In genomic region chr12:109038179-109038819, GRCm38 (mm10) we compare ENCODE assay signal across 14 mouse cellular contexts. TPM values are rescaled to one million over a fixed set of nuclear protein-coding genes. Genes with fewer than 3 reads are reported as not detected.
A peak's percentile ranks its signal among the peaks of the same experiment; 100 is the strongest.
DNase-seq lines count a peak whose midpoint lies in the region; ATAC-seq lines count a peak whose summit lies in the region.
"Had no signal": no experiment of that assay in that cellular context is flagged by ENCODE, and none has a peak within 500 bp of the region (broad histone marks: within the 10 kb centered on the region; RNA-seq: fewer than 3 reads in every experiment).

No protein-coding gene starts in this region.

- H3K9ac ChIP-seq in forebrain, embryonic 15.5 days (replicated peaks): no peak overlapping the region
- H3K9ac ChIP-seq in midbrain, embryonic 11.5 days (ENCODE audit: low read length): peak overlapping the region; percentile 10; the same call in 1 of the 2 replicates
- H3K9ac ChIP-seq: intestine, embryonic 15.5 days; neural tube, embryonic 12.5 days; stomach, embryonic 15.5 days had no signal

- DNase-seq in cerebellum, adult 11 months: peak; percentile 20
- no peak for DNase-seq in cerebellum, adult 8-10 months
- peak; percentile 87 for DNase-seq in brain, adult 2 months (ENCODE audit: low read depth, low spot score)
- peak; percentile 84 for DNase-seq in midbrain, embryonic 11.5 days (ENCODE audit: low spot score, missing footprints)
- DNase-seq in spleen, postnatal 4 days (ENCODE audit: low spot score in 2 of 2): no peak
- no peak for DNase-seq in adrenal gland, postnatal 36 days
- DNase-seq in c-Kit-positive CD71-positive TER-119-positive erythroid progenitor cells, embryonic 14.5 days (ENCODE audit: low spot score): no peak
- DNase-seq: gastrocnemius, postnatal 25 days; kidney, postnatal 25 days had no signal

- H3K4me3 ChIP-seq in forebrain, embryonic 15.5 days: no peak overlapping the region
- no peak overlapping the region for H3K4me3 ChIP-seq in midbrain, embryonic 11.5 days (ENCODE audit: low read depth, low read length)
- H3K4me3 ChIP-seq: intestine, embryonic 15.5 days; megakaryocyte, embryonic 14.5 days; neural tube, embryonic 12.5 days; stomach, embryonic 15.5 days had no signal

- no peaks in the 10 kb centered on the region for H3K9me3 ChIP-seq in forebrain, embryonic 15.5 days
- no peaks in the 10 kb centered on the region for H3K9me3 ChIP-seq in midbrain, embryonic 11.5 days (ENCODE audit: control insufficient read depth, low read length)
- H3K9me3 ChIP-seq: neural tube, embryonic 12.5 days; stomach, embryonic 15.5 days had no signal

- H3K36me3 ChIP-seq in forebrain, embryonic 15.5 days: no peaks in the 10 kb centered on the region; the same call in 1 of the 2 replicates
- no peaks in the 10 kb centered on the region for H3K36me3 ChIP-seq in midbrain, embryonic 11.5 days (ENCODE audit: control insufficient read depth, insufficient read depth, low read length)
- H3K36me3 ChIP-seq: intestine, embryonic 15.5 days; stomach, embryonic 15.5 days had no signal

- peaks cover 24% of the 10 kb centered on the region for H3K4me1 ChIP-seq in forebrain, embryonic 15.5 days
- peaks cover 12% of the 10 kb centered on the region for H3K4me1 ChIP-seq in midbrain, embryonic 11.5 days (ENCODE audit: control insufficient read depth, insufficient read depth, low read length)
- H3K4me1 ChIP-seq: intestine, embryonic 15.5 days; megakaryocyte, embryonic 14.5 days; stomach, embryonic 15.5 days had no signal

- 12% methylated on average over 14 of the region's 14 CpGs for WGBS in forebrain, embryonic 15.5 days
- 29% methylated on average over 14 of the region's 14 CpGs for WGBS in midbrain, embryonic 11.5 days

- H3K4me2 ChIP-seq in forebrain, embryonic 15.5 days (replicated peaks): no peak overlapping the region
- H3K4me2 ChIP-seq in midbrain, embryonic 11.5 days: peak overlapping the region; percentile 10; the same call in 1 of the 2 replicates
- H3K4me2 ChIP-seq: intestine, embryonic 15.5 days; neural tube, embryonic 12.5 days; stomach, embryonic 15.5 days had no signal

- H3K27me3 ChIP-seq in forebrain, embryonic 15.5 days: peaks cover 12% of the 10 kb centered on the region; the same call in 1 of the 2 replicates
- H3K27me3 ChIP-seq in midbrain, embryonic 11.5 days (ENCODE audit: control insufficient read depth, insufficient read depth, low read length): peaks cover 4% of the 10 kb centered on the region

- H3K27ac ChIP-seq in forebrain, embryonic 15.5 days (replicated peaks): 0 out of 2 replicates have a peak overlapping the region, but pooled peaks have one; percentile 5
- H3K27ac ChIP-seq in midbrain, embryonic 11.5 days (ENCODE audit: low read depth, low read length): peak overlapping the region; percentile 47
- H3K27ac ChIP-seq: intestine, embryonic 15.5 days; neural tube, embryonic 12.5 days; stomach, embryonic 15.5 days had no signal

- peak; percentile 47; the same call in 1 of the 2 replicates for ATAC-seq in forebrain, embryonic 15.5 days (replicated peaks)
- peak; percentile 63 for ATAC-seq in midbrain, embryonic 11.5 days (ENCODE audit: low FRiP score)
- ATAC-seq: intestine, embryonic 15.5 days had no signal

RNA-seq across cellular contexts. Expression of gene Begain, which starts 29.7 kb away (rescaled TPM):
- polyA plus RNA-seq in forebrain, embryonic 15.5 days (2015; fragmentation: Nextera tagmentation; extraction: Ambion mirVana): 19.2 and 20.2 TPM in 2 replicates
- polyA plus RNA-seq in midbrain, embryonic 11.5 days (2014; fragmentation: Nextera tagmentation; extraction: Ambion mirVana): 9.2 and 9.3 TPM in 2 replicates
- 1 to 10 TPM; 2.9 to 4.0 TPM for total RNA-seq in adrenal gland, postnatal 36 days (2021)

Comparison
In these comparisons a context has a peak if more than half of its experiments do, and no peak if none do; other contexts are left out.
1. DNase-seq: peak in cerebellum, adult 11 months (single experiment), brain, adult 2 months (single experiment) and midbrain, embryonic 11.5 days (single experiment); none in cerebellum, adult 8-10 months (single experiment), spleen, postnatal 4 days (0 of 2), adrenal gland, postnatal 36 days (0 of 2) and c-Kit-positive CD71-positive TER-119-positive erythroid progenitor cells, embryonic 14.5 days (single experiment).